Mouse (Mus musculus): ENCODE data around the gene Zdhhc12.
A peak's percentile ranks its signal among the peaks of the same experiment; 100 is the strongest.

The Zdhhc12 gene

GRCm38 (mm10) chr2:30095882-30096527, 2.6 kb upstream of the Zdhhc12 start:
- no peak for DNase-seq

GRCm38 (mm10) chr2:30094208-30094588, 750 bp upstream of the Zdhhc12 start:
- no peak for DNase-seq

- no peak for DNase-seq
These were observed 1.0 kb downstream of the Zdhhc12 start for GRCm38 (mm10) chr2:30092280-30092918.

GRCm38 (mm10) chr2:30091521-30091920, 1.9 kb downstream of the Zdhhc12 start:
- DNase-seq, result no peak

GRCm38 (mm10) chr2:30087310-30087709, 6.1 kb downstream of the Zdhhc12 start:
- DNase-seq, result no peak

GRCm38 (mm10) chr2:30084632-30085031, 8.8 kb downstream of the Zdhhc12 start:
- DNase-seq, result no peak

GRCm38 (mm10) chr2:30084113-30084512, 9.3 kb downstream of the Zdhhc12 start:
- no peak for DNase-seq

- no peak for DNase-seq
These were observed 13.2 kb downstream of the Zdhhc12 start for GRCm38 (mm10) chr2:30080181-30080800.

GRCm38 (mm10) chr2:30078760-30079159, 14.7 kb downstream of the Zdhhc12 start:
- no peak for DNase-seq

- no peak for DNase-seq
These were observed 15.1 kb downstream of the Zdhhc12 start for GRCm38 (mm10) chr2:30078349-30078712.

GRCm38 (mm10) chr2:30077502-30078348, 15.7 kb downstream of the Zdhhc12 start, which contains the start of gene Pkn3:
Gene Pkn3 (plus strand): TSS chr2:30077684.
- peak; percentile 61 for DNase-seq

GRCm38 (mm10) chr2:30076959-30077358, 16.5 kb downstream of the Zdhhc12 start:
- no peak for DNase-seq

- no peak for DNase-seq
These were observed 17.0 kb downstream of the Zdhhc12 start for GRCm38 (mm10) chr2:30076439-30076838.

- DNase-seq, result no peak
These were observed 17.8 kb downstream of the Zdhhc12 start for GRCm38 (mm10) chr2:30075625-30076024.

- DNase-seq, result no peak
These were observed 20.2 kb downstream of the Zdhhc12 start for GRCm38 (mm10) chr2:30073285-30073684.

- no peak for DNase-seq
These were observed 20.6 kb downstream of the Zdhhc12 start for GRCm38 (mm10) chr2:30072875-30073274.

- DNase-seq, result no peak
These were observed 25.5 kb downstream of the Zdhhc12 start for GRCm38 (mm10) chr2:30067962-30068361.

GRCm38 (mm10) chr2:30067031-30067888, 26.2 kb downstream of the Zdhhc12 start:
- no peak for DNase-seq

- DNase-seq, result peak; percentile 96
These were observed 27.2 kb downstream of the Zdhhc12 start for GRCm38 (mm10) chr2:30066046-30066901.

GRCm38 (mm10) chr2:30064298-30064697, 29.1 kb downstream of the Zdhhc12 start:
- no peak for DNase-seq

GRCm38 (mm10) chr2:30063791-30064190, 29.7 kb downstream of the Zdhhc12 start:
- no peak for DNase-seq

Measured in layer of hippocampus, adult 9-11 months (tissue).